Mouse (Mus musculus) testis, adult 2 months (tissue): Measurements from ENCODE around the gene Hexa.

ENCODE experiments used
- CTCF ChIP-seq: fragments of 200-500 bp; IDR thresholded peaks from 2 replicates; pipeline ENCODE4 v1.5.1; 2012; ENCODE audit warnings: low read depth, mild to moderate bottlenecking, inconsistent platforms, low read length, moderate library complexity; ENCODE audit not compliant: control insufficient read depth, insufficient read depth, insufficient replicate concordance
- POLR2A ChIP-seq: fragments of 200-500 bp; IDR thresholded peaks from 2 replicates; pipeline ENCODE4 v1.6.1; 2012; ENCODE audit warnings: low read depth, mild to moderate bottlenecking, inconsistent platforms, low read length, moderate library complexity; ENCODE audit not compliant: control insufficient read depth

GRCm38 (mm10) chr9:59542766-59543324 is 3.5 kb downstream of the Hexa start:
- TF ChIP-seq POLR2A (no peak), CTCF (no peak)
